Mouse (Mus musculus): ENCODE measurements around the gene Ddc.

GRCm38 (mm10) chr11:11836262-11836661 is 61.7 kb downstream of the Ddc start:
- TF ChIP-seq MAX (IDR thresholded peaks at IDR 0.05) (no peak), CTCF (IDR thresholded peaks at IDR 0.05; ENCODE audit: control insufficient read depth, insufficient read depth, insufficient read length) (no peak), USF1 (IDR thresholded peaks at IDR 0.05; ENCODE audit: low read depth) (no peak), MYOG (IDR thresholded peaks at IDR 0.05; ENCODE audit: control insufficient read depth, extremely low read depth, insufficient read length) (no peak)
